Mouse (Mus musculus): ENCODE data around the gene Mthfr.

Mthfr gene

GRCm38 (mm10) chr4:148089166-148089565 lies 50.3 kb downstream of the Mthfr start:
- DNase-seq (ENCODE audit: low spot score), result no peak

GRCm38 (mm10) chr4:148091181-148091580 lies 52.3 kb downstream of the Mthfr start:
- DNase-seq (ENCODE audit: low spot score), result no peak

GRCm38 (mm10) chr4:148092551-148093271 lies 53.8 kb downstream of the Mthfr start:
- DNase-seq (ENCODE audit: low spot score), result no peak

GRCm38 (mm10) chr4:148094161-148094560 lies 55.3 kb downstream of the Mthfr start:
- no peak for DNase-seq (ENCODE audit: low spot score)

- DNase-seq (ENCODE audit: low spot score), result no peak
Observed at GRCm38 (mm10) chr4:148095081-148095480, 56.2 kb downstream of the Mthfr start.

GRCm38 (mm10) chr4:148097936-148098335 lies 59.1 kb downstream of the Mthfr start:
- no peak for DNase-seq (ENCODE audit: low spot score)

GRCm38 (mm10) chr4:148098666-148099065 lies 59.8 kb downstream of the Mthfr start:
- DNase-seq (ENCODE audit: low spot score), result no peak

- DNase-seq (ENCODE audit: low spot score), result peak; percentile 74
Observed at GRCm38 (mm10) chr4:148101801-148102527, 63.1 kb downstream of the Mthfr start.

- DNase-seq (ENCODE audit: low spot score), result no peak
Observed at GRCm38 (mm10) chr4:148104146-148104545, 65.3 kb downstream of the Mthfr start.

GRCm38 (mm10) chr4:148107621-148108291 lies 68.9 kb downstream of the Mthfr start:
- DNase-seq (ENCODE audit: low spot score), result no peak

- no peak for DNase-seq (ENCODE audit: low spot score)
Observed at GRCm38 (mm10) chr4:148108565-148109100, 69.8 kb downstream of the Mthfr start.

All from testis, postnatal 10 days (tissue).